Mouse (Mus musculus) heart, postnatal 0 days (tissue): ENCODE data around the gene Tnfsf11. TPM values are rescaled to one million over a fixed set of nuclear protein-coding genes. Genes with fewer than 3 reads are reported as not detected.

Experiments
- ATAC-seq: fragments of 200-750 bp; cut with Nextera tagmentation; 2 replicates; pipeline ENCODE4 v1.8.0; 2017; ENCODE audit warnings: low read depth, moderate number of reproducible peaks, moderate library complexity; ENCODE audit not compliant: insufficient read depth
- DNase-seq: peaks from one replicate; pipeline ENCODE4 v3.0.0-alpha.2; 2016; ENCODE audit warnings: low spot score
- H3K27ac ChIP-seq: fragments of 300-500 bp; sonication (generic); 2 replicates; pipeline ENCODE4 v1.5.1; 2014; ENCODE audit warnings: low read depth, mild to moderate bottlenecking
- H3K27me3 ChIP-seq: fragments of 300-500 bp; sonication (generic); 2 replicates; pipeline ENCODE4 v1.6.1; 2014; ENCODE audit warnings: low read length, mixed read lengths; ENCODE audit not compliant: control insufficient read depth, insufficient read depth
- H3K36me3 ChIP-seq: fragments of 300-500 bp; sonication (generic); replicated peaks from 2 replicates; pipeline ENCODE4 v1.6.1; 2014; ENCODE audit warnings: low read length, mixed read lengths; ENCODE audit not compliant: control insufficient read depth, insufficient read depth
- H3K4me1 ChIP-seq: fragments of 300-500 bp; sonication (generic); 2 replicates; pipeline ENCODE4 v1.6.1; 2014; ENCODE audit warnings: antibody characterized with exemption; ENCODE audit not compliant: control insufficient read depth, insufficient read depth
- H3K4me2 ChIP-seq: fragments of 300-500 bp; sonication (generic); 2 replicates; pipeline ENCODE4 v1.6.1; 2014; ENCODE audit warnings: low read depth, mild to moderate bottlenecking, low read length, moderate library complexity
- H3K4me3 ChIP-seq: fragments of 300-500 bp; sonication (generic); 2 replicates; pipeline ENCODE4 v1.5.1; 2014; ENCODE audit warnings: low read depth, low read length
- H3K9ac ChIP-seq: fragments of 300-500 bp; sonication (generic); replicated peaks from 2 replicates; pipeline ENCODE4 v1.6.1; 2014; ENCODE audit warnings: low read depth, low read length, mixed read lengths
- H3K9me3 ChIP-seq: fragments of 300-500 bp; sonication (generic); replicated peaks from 2 replicates; pipeline ENCODE4 v1.6.1; 2016; ENCODE audit warnings: low read length; ENCODE audit not compliant: control insufficient read depth
- CTCF ChIP-seq: IDR thresholded peaks from 2 replicates; pipeline ENCODE4 v1.5.1; 2016; ENCODE audit warnings: antibody characterized with exemption, control low read depth, low read depth
- EP300 ChIP-seq: IDR thresholded peaks from 2 replicates; pipeline ENCODE4 v1.6.1; 2016; ENCODE audit warnings: antibody characterized with exemption, low read depth
- WGBS: fragments of 180-500 bp; shearing (Covaris S2); extraction: QIAGEN DNeasy Blood & Tissue Kit; methylation state at CpG from one replicate; pipeline ENCODE4 v1.1.7; 2014; 5-methylcytosine and 5-hydroxymethylcytosine counted together
- polyA plus RNA-seq: library from polyadenylated mRNA; unstranded; fragments of >200 nt; fragmentation: Nextera tagmentation; extraction: Ambion mirVana; gene quantifications from 2 replicates; pipeline ENCODE4 v1.2.1, GENCODE M21; 2015
- total RNA-seq: library from RNA; depleted of rRNA; stranded (reverse); fragments of >200 nt; gene quantifications from 2 replicates; pipeline ENCODE4 v1.2.3, GENCODE M21; 2014; ENCODE audit warnings: low replicate concordance

Tnfsf11 gene
- total and polyA plus RNA-seq, 2 experiments from 2014 or later: 0.05 TPM; not detected in 1

- Histone ChIP-seq H3K27me3 (no peaks in the 10 kb centered on the region), H3K4me3 (no peak overlapping the region), H3K4me2 (no peak overlapping the region), H3K9ac (no peak overlapping the region), H3K9me3 (no peaks in the 10 kb centered on the region), H3K36me3 (no peaks in the 10 kb centered on the region), H3K27ac (no peak overlapping the region), H3K4me1 (no peaks in the 10 kb centered on the region)
- WGBS: 90% methylated on average over 5 of the region's 5 CpGs
- TF ChIP-seq EP300 (no peak), CTCF (no peak)
- DNase-seq (no peak), ATAC-seq (no peak)
Measured at GRCm38 (mm10) chr14:78246601-78247000, 61.2 kb downstream of the Tnfsf11 start.

DNA sequence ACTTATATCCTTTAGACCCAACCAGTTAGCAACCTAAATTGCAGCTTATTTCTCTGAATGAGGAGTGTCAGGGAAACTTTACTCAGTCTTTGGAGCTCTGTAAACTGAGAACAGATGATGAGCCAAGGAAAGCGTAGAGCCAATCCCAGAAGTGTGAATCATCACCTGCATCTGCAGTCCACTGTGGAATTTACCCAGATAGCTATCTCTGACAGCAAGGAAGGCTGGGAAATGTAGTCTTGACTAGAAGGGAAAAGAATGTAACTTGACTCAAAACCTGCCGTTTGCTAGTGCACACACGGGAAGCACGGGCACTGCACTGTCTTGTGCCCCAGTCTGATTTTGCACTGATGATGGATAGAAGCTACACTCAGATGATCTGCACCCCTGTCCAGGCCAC is 63.0 kb downstream of the Tnfsf11 start:
- no peak overlapping the region for H3K4me2 ChIP-seq
- no peak overlapping the region for H3K27ac ChIP-seq
- H3K9ac ChIP-seq: no peak overlapping the region
- no peak for ATAC-seq
- WGBS: 68% methylated on average over 4 of the region's 4 CpGs
- H3K9me3 ChIP-seq: no peaks in the 10 kb centered on the region
- TF ChIP-seq EP300 (no peak), CTCF (no peak)
- H3K27me3 ChIP-seq: no peaks in the 10 kb centered on the region
- no peaks in the 10 kb centered on the region for H3K4me1 ChIP-seq
- no peak for DNase-seq
- H3K36me3 ChIP-seq: no peaks in the 10 kb centered on the region
- no peak overlapping the region for H3K4me3 ChIP-seq

GRCm38 (mm10) chr14:78239346-78239745 is 68.5 kb downstream of the Tnfsf11 start:
- no peaks in the 10 kb centered on the region for H3K27me3 ChIP-seq
- no peak for TF ChIP-seq EP300
- no peak for TF ChIP-seq CTCF
- 85% methylated on average over 6 of the region's 6 CpGs for WGBS

DNA sequence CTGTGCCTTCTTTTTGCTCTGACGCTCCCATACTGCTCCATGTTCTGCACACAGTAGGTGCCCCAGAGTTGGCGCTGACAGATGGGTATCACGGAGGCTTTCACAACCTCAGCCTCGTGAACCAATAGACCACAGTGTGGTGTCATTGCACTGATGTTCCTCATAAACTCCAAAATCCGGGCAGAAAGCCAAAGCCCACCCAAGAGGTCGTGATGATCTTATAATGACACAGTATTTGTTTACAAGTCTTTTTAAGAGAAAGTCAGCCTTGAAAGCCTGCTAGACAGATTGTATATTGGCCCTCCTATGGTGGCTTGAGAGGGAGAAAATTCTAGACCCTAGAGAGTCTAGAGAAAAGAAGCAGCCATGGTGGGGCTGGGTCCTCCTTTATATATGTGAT is 70.6 kb downstream of the Tnfsf11 start:
- no peaks in the 10 kb centered on the region for H3K27me3 ChIP-seq
- TF ChIP-seq EP300 (no peak), CTCF (no peak)
- WGBS: 73% methylated on average over 6 of the region's 6 CpGs
- DNase-seq: no peak
- H3K4me1 ChIP-seq: no peaks in the 10 kb centered on the region
- no peak overlapping the region for H3K4me2 ChIP-seq
- ATAC-seq: no peak
- H3K36me3 ChIP-seq: no peaks in the 10 kb centered on the region
- H3K4me3 ChIP-seq: no peak overlapping the region
- H3K9ac ChIP-seq: no peak overlapping the region
- no peaks in the 10 kb centered on the region for H3K9me3 ChIP-seq
- H3K27ac ChIP-seq: no peak overlapping the region

More at GRCm38 (mm10) chr14:78239346-78239745, 68.5 kb downstream of the Tnfsf11 start:
- no peak overlapping the region for H3K9ac ChIP-seq
- no peak overlapping the region for H3K4me3 ChIP-seq
- H3K9me3 ChIP-seq: no peaks in the 10 kb centered on the region
- no peak overlapping the region for H3K4me2 ChIP-seq
- no peaks in the 10 kb centered on the region for H3K4me1 ChIP-seq
- no peak overlapping the region for H3K27ac ChIP-seq
- DNase-seq (no peak), ATAC-seq (no peak)
- H3K36me3 ChIP-seq: no peaks in the 10 kb centered on the region

DNA sequence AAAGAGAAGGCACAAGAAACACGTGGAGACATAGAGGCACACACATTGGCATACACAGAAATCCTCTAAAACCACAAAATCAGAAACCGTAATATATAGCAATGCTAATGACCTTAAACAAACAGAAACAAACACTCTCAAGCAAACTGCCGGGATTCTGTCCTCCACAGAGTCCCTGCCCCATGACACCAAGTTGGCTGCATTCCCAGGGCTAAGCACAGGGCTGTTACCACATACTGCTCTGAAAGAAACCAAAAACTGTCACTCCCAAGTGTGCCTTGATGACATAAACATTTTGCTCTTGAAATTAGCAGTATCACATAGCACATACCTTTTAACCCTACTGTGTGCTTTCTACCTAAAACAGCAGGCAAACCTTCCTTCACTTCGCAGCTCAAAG is 71.7 kb downstream of the Tnfsf11 start:
- no peak overlapping the region for H3K4me3 ChIP-seq
- no peaks in the 10 kb centered on the region for H3K27me3 ChIP-seq
- no peak overlapping the region for H3K27ac ChIP-seq
- no peak for TF ChIP-seq EP300
- TF ChIP-seq CTCF: no peak
- H3K4me2 ChIP-seq: no peak overlapping the region
- 32% methylated on average over 4 of the region's 4 CpGs for WGBS
- H3K36me3 ChIP-seq: no peaks in the 10 kb centered on the region
- H3K9ac ChIP-seq: no peak overlapping the region
- H3K9me3 ChIP-seq: no peaks in the 10 kb centered on the region
- ATAC-seq: peak; percentile 55; the same call in 1 of the 2 replicates
- DNase-seq: peak; percentile 49
- no peaks in the 10 kb centered on the region for H3K4me1 ChIP-seq

DNA sequence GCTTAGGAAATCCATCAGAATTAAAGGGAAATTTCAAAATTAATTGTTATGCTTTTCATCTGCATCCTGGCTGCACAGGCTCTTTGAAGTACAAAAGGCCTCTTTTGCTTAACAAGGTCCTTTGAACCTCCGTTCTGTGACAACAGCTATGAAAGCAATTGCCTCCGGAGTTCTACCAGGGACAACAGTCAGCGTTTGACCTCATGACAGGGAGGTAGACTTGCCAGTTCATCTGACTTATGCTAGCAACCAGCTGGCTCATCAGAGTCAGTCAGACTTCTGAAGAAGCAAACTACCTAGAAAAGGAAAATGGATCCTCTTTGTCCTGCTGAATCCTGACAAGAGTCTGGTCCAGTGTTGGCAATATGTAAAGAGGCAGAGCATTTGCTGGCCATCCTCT is 72.5 kb downstream of the Tnfsf11 start:
- Histone ChIP-seq H3K4me1 (no peaks in the 10 kb centered on the region), H3K4me3 (no peak overlapping the region), H3K27me3 (no peaks in the 10 kb centered on the region), H3K36me3 (no peaks in the 10 kb centered on the region), H3K4me2 (no peak overlapping the region), H3K9me3 (no peaks in the 10 kb centered on the region), H3K27ac (no peak overlapping the region), H3K9ac (no peak overlapping the region)
- 56% methylated on average over 3 of the region's 3 CpGs for WGBS
- TF ChIP-seq CTCF (no peak), EP300 (no peak)
- no peak for ATAC-seq
- DNase-seq: no peak
